Mouse (Mus musculus) layer of hippocampus, adult 6 months (tissue): Measurements from ENCODE around the gene Cdc42se2. TPM values are rescaled to one million over a fixed set of nuclear protein-coding genes. Genes with fewer than 3 reads are reported as not detected.

Source experiments
- long read RNA-seq, 2 experiments: library from polyadenylated mRNA; unstranded; transcript quantifications; one replicate each; pipeline ENCODE4 v2.0.0; 2019 to 2020
- polyA plus RNA-seq: library from polyadenylated mRNA; unstranded; fragments of <200 nt; fragmentation: Nextera tagmentation; gene quantifications from 2 replicates; pipeline ENCODE4 v1.2.3, GENCODE M21; 2021

Gene Cdc42se2
- polyA plus RNA-seq: 142 and 143 TPM in 2 replicates
- long read RNA-seq, experiment 1, transcript Cdc42se2-201 (6 exons, 3,069 nt): major isoform, 270 of 389 reads
- long read RNA-seq, experiment 1, partial matches to known transcripts: 57 of 389 reads
- long read RNA-seq, experiment 1, other reads (novel, unspliced or antisense): 61 of 389 reads
- long read RNA-seq, experiment 2, transcript Cdc42se2-201 (6 exons, 3,069 nt): major isoform, 1,246 of 1,566 reads
- long read RNA-seq, experiment 2, partial matches to known transcripts: 24 of 1,566 reads
- long read RNA-seq, experiment 2, other reads (novel, unspliced or antisense): 296 of 1,566 reads

DNA sequence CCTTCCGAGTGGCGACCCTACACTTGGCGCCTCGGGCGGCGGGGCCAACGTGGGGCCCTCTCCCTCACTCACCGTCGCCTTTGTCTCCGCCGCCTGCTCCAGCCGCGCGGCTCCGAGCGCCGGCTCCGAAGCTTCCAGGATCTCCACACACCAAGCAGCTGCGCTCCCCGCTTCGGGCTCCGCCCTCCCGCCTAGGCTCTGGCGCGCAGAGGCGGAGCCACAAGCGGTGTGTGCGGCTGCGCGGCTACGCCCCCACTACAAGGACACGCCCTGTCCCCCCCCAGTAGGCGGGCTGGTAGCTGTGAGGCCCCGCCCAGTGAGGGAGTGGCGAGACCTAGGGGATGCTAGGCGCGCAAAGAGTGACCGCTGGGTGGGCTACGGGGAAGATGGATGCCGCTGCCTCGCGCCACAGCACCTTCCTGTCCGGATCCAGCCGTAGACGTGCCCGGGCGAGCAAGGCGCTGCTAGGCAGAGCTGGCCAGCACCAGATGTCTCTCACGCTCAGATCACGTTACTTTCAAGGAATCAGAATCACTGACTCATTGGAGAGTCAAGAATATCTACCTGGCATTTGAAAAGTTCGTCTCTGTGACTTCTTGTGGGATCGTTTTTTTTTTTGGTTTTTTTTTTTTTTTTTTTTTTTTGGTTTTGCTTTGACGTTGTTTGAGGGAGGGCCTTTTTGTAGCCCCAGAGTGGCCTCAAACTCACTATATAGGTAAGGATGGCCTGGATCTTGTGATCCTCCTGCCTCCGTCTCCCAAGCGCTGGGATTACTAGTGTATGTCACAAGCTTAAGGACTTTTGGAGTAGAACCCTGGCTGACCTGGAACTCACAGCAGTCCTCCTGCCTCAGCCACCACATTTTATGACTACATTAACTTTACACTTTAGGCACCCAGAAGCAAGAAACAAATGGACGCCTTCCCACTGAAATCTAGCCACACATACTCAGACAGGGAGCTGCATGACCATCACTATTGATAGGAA, at the start of gene Cdc42se2:
TSS of gene Cdc42se2 (minus strand) at position 188 of the 987 bp plus-strand sequence.

Other genes with a start within 250 kb of the Cdc42se2 start
- gene Lyrm7, start 73.2 kb upstream of the Cdc42se2 start, polyA plus RNA-seq: 9.3 and 9.5 TPM in 2 replicates
- gene Hint1, start 78.7 kb upstream of the Cdc42se2 start, polyA plus RNA-seq: 1,085 and 1,110 TPM in 2 replicates
- 12.6 and 23.7 TPM in 2 replicates for gene Gpx3, start 114.8 kb upstream of the Cdc42se2 start, polyA plus RNA-seq
- 11.5 and 16.2 TPM in 2 replicates for gene Tnip1, start 175.2 kb upstream of the Cdc42se2 start, polyA plus RNA-seq
- gene Anxa6, start 245.8 kb upstream of the Cdc42se2 start, polyA plus RNA-seq: 80.4 and 86.3 TPM in 2 replicates